Mouse (Mus musculus): ENCODE results near the gene Rars.

DNA sequence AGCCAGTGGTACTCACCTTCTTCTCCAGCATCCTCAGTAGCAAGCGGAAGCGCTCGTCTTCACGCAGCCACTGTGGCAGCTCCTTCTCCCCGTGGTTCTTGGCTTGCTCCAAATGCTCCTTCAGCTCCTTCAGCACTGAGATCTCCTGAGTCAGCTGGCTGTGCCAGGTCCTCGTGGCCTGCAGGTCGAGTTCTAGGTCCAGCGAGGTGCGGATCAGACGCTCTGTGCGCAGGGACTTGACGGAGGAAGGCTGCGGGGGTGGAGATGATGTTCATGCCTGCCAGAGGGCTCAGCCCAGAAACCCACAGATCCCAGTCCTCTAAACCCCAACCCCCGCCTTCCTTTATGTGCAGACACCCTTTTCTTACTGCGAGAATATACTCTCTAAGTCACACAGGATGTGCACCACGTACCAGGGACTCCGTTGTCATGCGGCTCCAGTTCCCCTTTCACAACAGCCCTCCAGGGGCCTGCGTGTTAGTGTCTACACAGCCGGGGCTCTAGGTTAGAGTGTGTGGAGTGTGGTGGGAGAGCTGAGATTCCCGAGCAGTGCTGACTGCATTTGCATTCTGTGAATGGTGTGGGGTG is 7.5 kb upstream of the Rars start:
- TF ChIP-seq EP300 (IDR thresholded peaks at IDR 0.05; ENCODE audit: low read length) (no peak), CTCF (conservative IDR thresholded peaks at IDR 0.05 in 1 of 2, IDR thresholded peaks at IDR 0.05 in 1 of 2; ENCODE audit: low read depth in 2 of 2, low read length in 2 of 2) (no peak), CHD1 (IDR thresholded peaks at IDR 0.05; ENCODE audit: low read depth, low read length) (no peak)
